Mouse (Mus musculus) ES-Bruce4 (cell line): ENCODE measurements around the gene Diaph3.

Experiments
- CTCF ChIP-seq: IDR thresholded peaks from one replicate; pipeline ENCODE4 v1.8.1; 2011; ENCODE audit warnings: low read depth, low read length
- EP300 ChIP-seq: IDR thresholded peaks from 2 replicates; pipeline ENCODE4 v1.6.1; 2011; ENCODE audit warnings: low read depth, low read length; ENCODE audit not compliant: insufficient read depth
- POLR2A ChIP-seq: IDR thresholded peaks from one replicate; pipeline ENCODE4 v1.8.1; 2011; ENCODE audit warnings: low read length; ENCODE audit not compliant: insufficient read depth

GRCm38 (mm10) chr14:87088928-87089327, 52.1 kb downstream of the Diaph3 start:
- TF ChIP-seq POLR2A, result no peak
- no peak for TF ChIP-seq EP300
- TF ChIP-seq CTCF, result no peak
